Mouse (Mus musculus) hindbrain, embryonic 14.5 days (tissue): Measurements from ENCODE around the gene Prkg1. TPM values are rescaled to one million over a fixed set of nuclear protein-coding genes. Genes with fewer than 3 reads are reported as not detected.

Experiments used
- ATAC-seq: fragments of 200-750 bp; cut with Nextera tagmentation; 2 replicates; pipeline ENCODE4 v1.8.0; 2017; ENCODE audit warnings: moderate number of reproducible peaks, mild to moderate bottlenecking, moderate TSS enrichment, moderate library complexity; ENCODE audit not compliant: low FRiP score
- DNase-seq: peaks from one replicate; pipeline ENCODE4 v3.0.0-alpha.2; 2015; ENCODE audit warnings: low spot score
- H3K27ac ChIP-seq: fragments of 300-500 bp; sonication (generic); 2 replicates; pipeline ENCODE4 v1.5.1; 2014; ENCODE audit warnings: mild to moderate bottlenecking, moderate library complexity
- H3K27me3 ChIP-seq: fragments of 300-500 bp; sonication (generic); 2 replicates; pipeline ENCODE4 v1.6.1; 2014; ENCODE audit warnings: mild to moderate bottlenecking, low read length, mixed read lengths; ENCODE audit not compliant: control insufficient read depth, insufficient read depth
- H3K36me3 ChIP-seq: fragments of 300-500 bp; sonication (generic); replicated peaks from 2 replicates; pipeline ENCODE4 v1.6.1; 2014; ENCODE audit not compliant: control insufficient read depth, insufficient read depth
- H3K4me1 ChIP-seq: fragments of 300-500 bp; sonication (generic); replicated peaks from 2 replicates; pipeline ENCODE4 v1.6.1; 2014; ENCODE audit warnings: antibody characterized with exemption, low read length, mixed read lengths; ENCODE audit not compliant: control insufficient read depth, insufficient read depth
- H3K4me2 ChIP-seq: fragments of 300-500 bp; sonication (generic); replicated peaks from 2 replicates; pipeline ENCODE4 v1.6.1; 2014; ENCODE audit warnings: mild to moderate bottlenecking, moderate library complexity
- H3K4me3 ChIP-seq: fragments of 300-500 bp; sonication (generic); replicated peaks from 2 replicates; pipeline ENCODE4 v1.5.1; 2014; ENCODE audit warnings: mild to moderate bottlenecking, low read length
- H3K9ac ChIP-seq: fragments of 300-500 bp; sonication (generic); 2 replicates; pipeline ENCODE4 v1.6.1; 2014
- H3K9me3 ChIP-seq: fragments of 300-500 bp; sonication (generic); 2 replicates; pipeline ENCODE4 v1.6.1; 2016; ENCODE audit warnings: low read length; ENCODE audit not compliant: control insufficient read depth
- whole genome bisulfite sequencing: fragments of 180-500 bp; shearing (Covaris S2); extraction: QIAGEN DNeasy Blood & Tissue Kit; methylation state at CpG from one replicate; pipeline ENCODE4 v1.1.7; 2014; 5-methylcytosine and 5-hydroxymethylcytosine counted together
- polyA plus RNA-seq: library from polyadenylated mRNA; unstranded; fragments of >200 nt; fragmentation: Nextera tagmentation; extraction: Ambion mirVana; gene quantifications from 2 replicates; pipeline ENCODE4 v1.2.1, GENCODE M21; 2014

Prkg1 gene
- polyA plus RNA-seq, 1 experiment from 2014 or later, result 7.0 TPM

DNA sequence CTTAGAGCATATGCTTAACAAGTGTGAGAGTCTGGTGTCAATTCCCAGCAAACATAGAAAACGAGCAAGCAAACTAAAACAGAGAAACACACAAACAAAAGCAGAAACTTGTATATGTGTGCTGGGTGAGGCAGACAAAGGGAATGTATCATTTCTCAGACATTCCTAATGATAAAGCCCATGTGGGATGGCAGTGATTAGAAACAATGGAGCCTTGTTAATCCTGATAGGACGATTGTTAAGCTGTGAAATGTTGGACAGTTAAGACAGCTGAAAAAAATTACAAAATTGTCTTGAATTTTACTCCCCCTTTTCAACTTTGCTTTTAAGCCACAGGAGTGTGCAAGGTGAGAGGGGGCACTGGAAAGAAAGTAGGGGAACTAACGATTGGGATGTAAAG lies 1133.8 kb downstream of the Prkg1 start:
- Histone ChIP-seq H3K4me3 (no peak overlapping the region), H3K27me3 (no peaks in the 10 kb centered on the region), H3K9me3 (no peaks in the 10 kb centered on the region), H3K9ac (no peak overlapping the region), H3K4me2 (no peak overlapping the region), H3K27ac (no peak overlapping the region), H3K4me1 (no peaks in the 10 kb centered on the region), H3K36me3 (no peaks in the 10 kb centered on the region)
- no peak for DNase-seq
- no peak for ATAC-seq
- WGBS, result 60% methylated on average over 3 of the region's 3 CpGs

DNA sequence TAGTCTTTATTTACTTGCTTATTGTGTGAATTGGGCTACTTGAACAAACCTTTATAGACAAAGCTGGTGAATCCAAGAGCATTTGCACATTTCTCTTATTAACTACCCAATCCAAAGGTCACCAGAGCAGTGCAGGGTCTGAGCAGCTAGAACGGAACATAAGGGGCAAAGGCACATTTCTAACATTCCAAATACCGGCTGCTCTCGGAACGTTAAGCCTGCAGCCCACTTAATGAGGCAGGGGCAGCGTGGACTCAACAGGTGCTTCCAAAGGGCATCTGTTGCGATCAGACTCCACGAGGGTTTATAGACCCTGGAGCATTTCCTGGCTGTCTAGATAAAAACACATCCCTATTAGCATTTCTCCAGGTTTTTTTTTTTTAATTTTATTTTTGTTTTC lies 1138.8 kb downstream of the Prkg1 start:
- Histone ChIP-seq H3K27ac (no peak overlapping the region), H3K4me1 (no peaks in the 10 kb centered on the region), H3K4me3 (no peak overlapping the region), H3K36me3 (no peaks in the 10 kb centered on the region), H3K9ac (no peak overlapping the region), H3K27me3 (no peaks in the 10 kb centered on the region), H3K4me2 (no peak overlapping the region), H3K9me3 (no peaks in the 10 kb centered on the region)
- DNase-seq, result no peak
- no peak for ATAC-seq
- 58% methylated on average over 7 of the region's 7 CpGs for WGBS

DNA sequence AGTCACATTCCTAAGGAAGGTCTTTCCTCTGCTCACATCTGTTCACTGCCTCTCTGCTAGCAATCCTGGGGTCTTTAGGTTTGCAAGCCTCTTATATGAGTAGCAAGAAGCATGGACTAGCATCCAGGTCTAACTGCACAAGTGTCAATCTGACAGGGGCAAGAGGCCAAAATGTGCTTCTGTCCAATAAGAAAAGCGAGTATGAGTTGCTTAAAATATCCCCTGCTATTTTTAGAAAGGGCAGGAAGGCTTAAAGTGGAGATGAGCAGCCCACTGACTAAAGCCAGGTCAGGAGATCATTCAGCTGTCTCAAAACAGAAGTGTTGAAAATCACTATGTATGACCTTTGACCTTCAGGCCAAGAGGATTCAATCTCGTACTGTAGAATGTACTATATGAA lies 1139.4 kb downstream of the Prkg1 start:
- Histone ChIP-seq H3K4me1 (no peaks in the 10 kb centered on the region), H3K4me2 (no peak overlapping the region), H3K9me3 (no peaks in the 10 kb centered on the region), H3K27me3 (no peaks in the 10 kb centered on the region), H3K27ac (no peak overlapping the region), H3K36me3 (no peaks in the 10 kb centered on the region), H3K4me3 (no peak overlapping the region), H3K9ac (no peak overlapping the region)
- DNase-seq, result no peak
- WGBS, result 64% methylated on average over 2 of the region's 2 CpGs
- ATAC-seq, result no peak

DNA sequence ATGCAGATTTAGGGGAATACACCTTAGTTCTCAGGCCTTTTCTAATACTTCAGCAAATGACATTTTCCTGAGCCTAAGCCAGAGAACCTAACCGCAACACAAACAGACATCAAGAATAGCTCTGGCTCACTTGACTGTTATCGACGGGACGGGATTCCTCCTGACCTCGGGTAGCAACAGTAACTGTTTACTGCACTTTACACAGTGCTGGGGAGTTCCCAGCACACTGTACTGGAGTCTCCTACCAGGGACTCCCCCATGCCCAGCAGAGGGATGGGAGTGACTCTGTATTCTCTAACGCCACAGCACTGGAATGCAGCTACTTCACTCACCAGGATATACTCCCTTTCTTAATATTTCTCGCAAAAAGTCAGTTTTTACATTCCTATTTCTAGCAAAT lies 1141.2 kb downstream of the Prkg1 start:
- 87% methylated on average over 7 of the region's 7 CpGs for WGBS
- H3K4me1 ChIP-seq, result no peaks in the 10 kb centered on the region
- H3K4me3 ChIP-seq, result no peak overlapping the region
- ATAC-seq, result no peak
- no peak overlapping the region for H3K9ac ChIP-seq
- no peak for DNase-seq
- H3K27me3 ChIP-seq, result no peaks in the 10 kb centered on the region
- H3K36me3 ChIP-seq, result no peaks in the 10 kb centered on the region
- H3K4me2 ChIP-seq, result no peak overlapping the region
- no peak overlapping the region for H3K27ac ChIP-seq
- H3K9me3 ChIP-seq, result no peaks in the 10 kb centered on the region

DNA sequence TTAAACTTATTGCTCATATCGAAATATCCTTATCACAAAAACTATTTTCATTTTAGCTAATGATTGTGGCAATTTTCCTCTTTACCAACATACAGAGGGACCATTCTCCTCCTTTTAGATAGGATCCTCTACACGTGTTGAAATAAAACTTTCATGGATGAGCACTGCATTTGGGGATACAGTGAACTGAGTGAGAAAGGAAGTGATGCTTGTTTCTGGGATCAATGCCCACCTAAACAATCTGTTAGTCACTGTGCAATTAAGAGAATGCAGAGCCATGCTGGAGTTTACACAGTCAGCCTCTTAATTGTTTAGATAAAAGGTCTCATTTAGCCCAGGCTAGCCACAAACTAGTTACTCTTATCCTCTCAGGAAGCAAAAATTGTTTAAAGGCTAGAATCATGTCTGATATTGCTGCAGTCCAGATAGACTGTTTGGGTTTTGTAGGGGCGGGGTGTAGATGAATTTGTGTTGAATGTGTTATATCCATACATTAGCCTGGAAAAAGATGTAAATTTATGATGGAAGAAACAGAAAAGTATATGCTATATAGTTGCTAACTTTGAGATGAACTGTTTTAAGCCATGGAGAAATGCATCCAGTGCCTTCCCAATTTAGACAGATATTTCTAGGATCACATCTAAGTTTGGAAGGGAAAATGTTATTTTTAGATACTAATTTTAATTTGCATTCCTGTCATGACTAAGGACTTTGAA lies 1151.5 kb downstream of the Prkg1 start:
- no peaks in the 10 kb centered on the region for H3K4me1 ChIP-seq
- no peaks in the 10 kb centered on the region for H3K9me3 ChIP-seq
- H3K27ac ChIP-seq, result no peak overlapping the region
- ATAC-seq (no peak), DNase-seq (no peak)
- no peaks in the 10 kb centered on the region for H3K27me3 ChIP-seq
- H3K9ac ChIP-seq, result no peak overlapping the region
- no peak overlapping the region for H3K4me2 ChIP-seq
- no peaks in the 10 kb centered on the region for H3K36me3 ChIP-seq
- 80% methylated on average over 3 of the region's 3 CpGs for WGBS
- no peak overlapping the region for H3K4me3 ChIP-seq

DNA sequence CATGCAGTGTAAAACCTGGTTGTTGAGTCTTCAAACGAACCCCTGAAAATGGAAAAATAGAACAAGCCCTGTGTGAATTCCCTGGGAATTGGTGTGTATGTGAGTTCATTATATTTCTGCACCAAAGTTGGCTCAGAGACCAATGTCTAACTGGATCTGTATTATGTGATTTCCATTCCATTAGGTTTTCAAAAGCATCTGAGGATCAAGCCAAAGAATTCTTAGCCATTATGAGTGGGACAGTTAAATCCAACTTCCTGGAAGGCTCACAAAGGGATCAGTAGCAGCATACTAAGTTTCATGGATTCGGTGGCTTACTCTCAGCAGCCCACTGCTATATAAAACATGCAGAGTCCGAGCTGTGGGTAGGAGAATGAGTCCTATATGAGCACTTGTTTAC lies 1178.5 kb downstream of the Prkg1 start:
- no peak for DNase-seq
- 75% methylated on average over 3 of the region's 3 CpGs for WGBS
- no peaks in the 10 kb centered on the region for H3K4me1 ChIP-seq

DNA sequence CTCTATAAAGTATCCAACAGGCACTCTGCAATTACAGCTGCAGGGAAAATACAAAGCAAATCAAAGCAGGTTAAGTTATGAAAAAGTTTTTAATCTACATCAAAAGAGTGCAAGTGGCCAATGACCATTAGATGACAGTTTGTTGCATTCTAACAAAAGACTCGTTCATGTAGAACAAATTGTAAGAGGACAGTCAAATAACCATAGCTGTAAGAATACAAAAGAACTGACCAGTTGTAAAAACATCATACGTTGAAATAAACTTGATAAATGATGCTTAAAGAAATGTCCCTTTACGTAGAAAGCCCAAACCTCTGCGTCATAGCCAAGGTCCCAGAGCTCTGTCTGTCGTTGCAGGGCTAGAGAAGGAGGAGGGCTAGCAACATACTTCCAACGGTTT lies 1200.3 kb downstream of the Prkg1 start:
- no peak overlapping the region for H3K9ac ChIP-seq
- 40% methylated on average over 6 of the region's 6 CpGs for WGBS
- no peak overlapping the region for H3K4me3 ChIP-seq
- DNase-seq (no peak), ATAC-seq (no peak)
- H3K4me2 ChIP-seq, result no peak overlapping the region
- 0 out of 2 replicates have a peak, but pooled peaks cover 4% of the 10 kb centered on the region for H3K9me3 ChIP-seq
- H3K27ac ChIP-seq, result no peak overlapping the region
- no peaks in the 10 kb centered on the region for H3K36me3 ChIP-seq
- H3K4me1 ChIP-seq, result no peaks in the 10 kb centered on the region
- no peaks in the 10 kb centered on the region for H3K27me3 ChIP-seq

More for the DNA sequence above, 1178.5 kb downstream of the Prkg1 start:
- Histone ChIP-seq H3K9ac (no peak overlapping the region), H3K27me3 (no peaks in the 10 kb centered on the region), H3K4me2 (no peak overlapping the region), H3K9me3 (no peaks in the 10 kb centered on the region), H3K4me3 (no peak overlapping the region), H3K27ac (no peak overlapping the region), H3K36me3 (no peaks in the 10 kb centered on the region)
- no peak for ATAC-seq

DNA sequence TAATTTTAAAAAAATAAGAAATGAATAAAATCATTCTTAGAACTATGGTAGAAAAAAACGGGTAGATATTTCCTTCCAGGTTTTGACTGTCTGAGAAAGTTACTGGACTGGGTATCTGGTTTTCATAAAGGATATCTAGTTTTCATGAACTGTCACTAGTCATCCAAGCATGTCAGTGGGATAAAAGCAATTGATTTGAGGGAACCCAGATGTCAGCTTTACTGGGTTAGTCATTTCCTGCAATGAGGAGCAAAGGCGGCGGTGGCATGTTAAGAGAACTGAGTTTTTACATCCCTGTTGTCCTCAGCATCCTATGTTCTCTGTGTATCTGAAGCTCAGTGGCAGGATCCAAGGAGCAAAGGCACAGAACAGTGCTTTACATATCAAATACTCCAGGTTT lies 1201.0 kb downstream of the Prkg1 start:
- no peak overlapping the region for H3K9ac ChIP-seq
- WGBS, result 93% methylated on average over 3 of the region's 3 CpGs
- no peaks in the 10 kb centered on the region for H3K36me3 ChIP-seq
- no peak overlapping the region for H3K27ac ChIP-seq
- H3K4me3 ChIP-seq, result no peak overlapping the region
- 0 out of 2 replicates have a peak, but pooled peaks cover 4% of the 10 kb centered on the region for H3K9me3 ChIP-seq
- DNase-seq, result no peak
- no peaks in the 10 kb centered on the region for H3K27me3 ChIP-seq
- H3K4me1 ChIP-seq, result no peaks in the 10 kb centered on the region
- H3K4me2 ChIP-seq, result no peak overlapping the region
- no peak for ATAC-seq

DNA sequence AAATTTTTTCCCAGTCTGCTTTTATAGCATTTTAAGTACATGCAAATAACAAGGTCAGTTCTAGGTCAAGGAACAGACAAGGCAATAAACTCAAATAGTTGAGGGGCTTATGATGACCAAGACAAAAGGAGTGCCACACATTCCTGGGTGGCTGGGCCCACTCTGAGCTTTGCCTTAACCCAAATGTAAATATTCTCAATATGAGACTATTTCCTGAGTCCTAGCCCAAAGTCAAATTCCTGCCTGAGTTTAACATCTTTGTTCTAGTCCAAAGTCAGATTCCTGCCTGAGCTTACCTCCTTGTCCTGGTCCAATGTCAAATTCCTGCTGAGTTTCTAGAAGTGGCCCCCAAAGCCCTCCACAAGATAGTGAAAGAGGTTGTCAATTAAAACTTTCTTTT lies 1206.8 kb downstream of the Prkg1 start:
- Histone ChIP-seq H3K9me3 (0 out of 2 replicates have a peak, but pooled peaks cover 4% of the 10 kb centered on the region), H3K36me3 (no peaks in the 10 kb centered on the region), H3K27ac (no peak overlapping the region), H3K4me3 (no peak overlapping the region), H3K4me2 (no peak overlapping the region), H3K27me3 (peaks cover 3% of the 10 kb centered on the region; the same call in 1 of the 2 replicates), H3K9ac (no peak overlapping the region), H3K4me1 (no peaks in the 10 kb centered on the region)
- ATAC-seq (no peak), DNase-seq (no peak)

DNA sequence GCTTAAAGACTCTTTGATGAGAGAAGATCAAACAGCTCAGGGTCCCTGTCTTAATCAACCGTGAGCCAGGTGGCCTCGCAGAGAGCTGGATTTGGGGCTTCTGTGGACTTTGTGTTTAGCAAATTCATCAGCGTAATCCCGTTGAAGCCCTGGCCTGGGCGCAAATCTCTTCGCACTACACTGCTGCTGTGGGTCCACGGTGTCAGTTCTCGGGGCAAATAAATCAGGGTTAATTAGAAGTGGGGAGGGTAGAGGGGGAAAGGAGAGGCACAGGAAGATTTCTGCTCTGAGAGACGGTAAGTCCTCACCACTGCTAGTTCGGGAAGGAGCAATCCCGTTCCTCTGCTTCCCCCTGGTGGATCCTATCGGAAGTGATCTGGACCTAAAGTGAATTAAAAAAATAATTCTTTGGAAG lies 1210.4 kb downstream of the Prkg1 start:
- H3K4me3 ChIP-seq, result peak overlapping the region; percentile 0; the same call in 1 of the 2 replicates
- peaks cover 7% of the 10 kb centered on the region; the same call in 1 of the 2 replicates for H3K4me1 ChIP-seq
- H3K27ac ChIP-seq, result no peak overlapping the region
- no peaks in the 10 kb centered on the region for H3K36me3 ChIP-seq
- under 1% methylated on average over 12 of the region's 12 CpGs for WGBS
- peak overlapping the region; percentile 24; the same call in 1 of the 2 replicates for H3K9ac ChIP-seq
- peak overlapping the region; percentile 44 for H3K4me2 ChIP-seq
- DNase-seq (peak; percentile 83), ATAC-seq (peak; percentile 86)
- peaks cover 27% of the 10 kb centered on the region for H3K27me3 ChIP-seq
- no peaks in the 10 kb centered on the region for H3K9me3 ChIP-seq
